Mouse (Mus musculus): ENCODE data around the gene Sgcb.
"Not testable (repeated sequence)": the region's sequence is repeated elsewhere in the genome, so short reads cannot be mapped to it uniquely, and the experiment has no call there.

The Sgcb gene

GRCm38 (mm10) chr5:73585212-73586115 lies 62.1 kb downstream of the Sgcb start:
- DNase-seq (ENCODE audit: extremely low read depth, insufficient read length, low spot score): no peak

GRCm38 (mm10) chr5:73584011-73584410 lies 63.6 kb downstream of the Sgcb start:
- DNase-seq (ENCODE audit: extremely low read depth, insufficient read length, low spot score): not testable (repeated sequence)
